In the genomic region with DNA sequence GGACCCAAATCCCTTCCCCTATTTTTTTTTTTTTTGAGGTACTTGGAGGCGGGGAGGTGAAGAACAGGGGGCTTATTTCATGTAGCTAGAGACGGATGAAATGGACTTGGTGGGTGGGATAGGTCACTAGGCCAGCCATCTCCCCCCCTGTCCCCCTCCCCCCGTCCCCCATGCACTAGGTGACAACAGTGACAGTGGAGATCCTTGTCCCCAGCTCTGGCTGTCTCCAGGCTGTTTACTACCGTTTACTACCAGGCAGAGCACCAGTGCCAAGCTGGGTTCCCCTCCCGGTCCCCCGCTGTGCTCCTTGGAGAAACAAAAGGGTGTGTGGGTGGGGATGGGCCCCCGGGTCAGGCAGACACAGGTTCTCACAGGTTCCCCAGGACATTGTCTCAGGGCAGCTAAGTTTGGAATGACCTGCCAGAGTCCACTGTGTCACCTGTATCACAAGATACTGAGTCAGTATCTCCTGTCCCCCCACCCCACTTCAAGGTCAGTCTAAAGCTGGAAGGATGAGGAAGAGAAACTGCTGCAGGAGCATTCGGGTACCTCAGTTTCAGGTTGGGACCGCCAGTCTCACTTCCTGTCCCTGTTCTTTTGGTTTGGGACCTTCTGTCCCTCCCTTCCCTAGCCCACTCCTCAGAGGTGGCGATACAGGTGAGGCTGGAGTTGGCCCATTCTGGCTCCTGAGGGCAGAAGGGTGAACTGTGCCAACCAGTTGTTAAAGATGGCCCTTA, we compare ENCODE assay signal across 9 mouse cellular contexts. TPM values are rescaled to one million over a fixed set of nuclear protein-coding genes. Genes with fewer than 3 reads are reported as not detected.
DNase-seq lines count a peak whose midpoint lies in the region; ATAC-seq and TF ChIP-seq lines count a peak whose summit lies in the region.
"Had no signal": no experiment of that assay in that cellular context is flagged by ENCODE, and none has a peak within 500 bp of the region (broad histone marks: within the 10 kb centered on the region; RNA-seq: fewer than 3 reads in every experiment).

No protein-coding gene starts in this region.

- no peak for TF ChIP-seq CTCF in left cerebral cortex, adult 2 months (IDR thresholded peaks at IDR 0.05)
- no peak for TF ChIP-seq CTCF in intestine, postnatal 0 days (IDR thresholded peaks at IDR 0.05; ENCODE audit: low read depth)

- DNase-seq in left cerebral cortex, adult 2 months (ENCODE audit: extremely low spot score in 1 of 2, low spot score in 2 of 2): no peak
- no peak for DNase-seq in left cerebral cortex, adult 9 months (ENCODE audit: low spot score in 2 of 2)
- no peak for DNase-seq in embryonic facial prominence, embryonic 14.5 days (ENCODE audit: low spot score)
- DNase-seq in thymus, adult 18-20 months: no peak
- no peak for DNase-seq in left cerebral cortex, postnatal 4 days
- DNase-seq in adrenal gland, postnatal 4 days (ENCODE audit: low spot score in 2 of 2): no peak
- DNase-seq: gastrocnemius, postnatal 36 days had no signal

- peak overlapping the region; percentile 57; the same call in 1 of the 2 replicates for H3K9ac ChIP-seq in embryonic facial prominence, embryonic 14.5 days (ENCODE audit: low read depth, low read length)
- no peak overlapping the region for H3K9ac ChIP-seq in intestine, postnatal 0 days (ENCODE audit: low read depth, low read length)
- peak overlapping the region; percentile 58 for H3K9ac ChIP-seq in neural tube, embryonic 15.5 days (replicated peaks)

- WGBS in embryonic facial prominence, embryonic 14.5 days: 31% methylated on average over 7 of the region's 10 CpGs
- 35% methylated on average over 9 of the region's 10 CpGs for WGBS in intestine, postnatal 0 days
- 21% methylated on average over 10 of the region's 10 CpGs for WGBS in neural tube, embryonic 15.5 days

- peak overlapping the region; percentile 65 for H3K27ac ChIP-seq in left cerebral cortex, adult 2 months
- H3K27ac ChIP-seq in embryonic facial prominence, embryonic 14.5 days (replicated peaks; ENCODE audit: low read depth, low read length): no peak overlapping the region
- H3K27ac ChIP-seq in intestine, postnatal 0 days (ENCODE audit: low read depth, low read length): no peak overlapping the region
- H3K27ac ChIP-seq in neural tube, embryonic 15.5 days (replicated peaks): no peak overlapping the region

- peaks cover 4% of the 10 kb centered on the region; the same call in 1 of the 2 replicates for H3K4me1 ChIP-seq in embryonic facial prominence, embryonic 14.5 days (ENCODE audit: control insufficient read depth, insufficient read depth, low read length)
- no peaks in the 10 kb centered on the region; the same call in 1 of the 2 replicates for H3K4me1 ChIP-seq in intestine, postnatal 0 days (replicated peaks; ENCODE audit: control insufficient read depth, insufficient read depth, low read length)
- H3K4me1 ChIP-seq in neural tube, embryonic 15.5 days: peaks cover 12% of the 10 kb centered on the region

- H3K4me2 ChIP-seq in embryonic facial prominence, embryonic 14.5 days (ENCODE audit: low read depth, low read length): peak overlapping the region; percentile 73
- peak overlapping the region; percentile 70 for H3K4me2 ChIP-seq in intestine, postnatal 0 days (replicated peaks; ENCODE audit: low read depth)
- peak overlapping the region; percentile 76 for H3K4me2 ChIP-seq in neural tube, embryonic 15.5 days

- H3K4me3 ChIP-seq in left cerebral cortex, adult 2 months: peak overlapping the region; percentile 54
- peak overlapping the region; percentile 43 for H3K4me3 ChIP-seq in embryonic facial prominence, embryonic 14.5 days (ENCODE audit: low read depth, low read length)
- H3K4me3 ChIP-seq in intestine, postnatal 0 days (ENCODE audit: low read depth, low read length): peak overlapping the region; percentile 34
- peak overlapping the region; percentile 44 for H3K4me3 ChIP-seq in neural tube, embryonic 15.5 days (replicated peaks)

- no peaks in the 10 kb centered on the region for H3K9me3 ChIP-seq in embryonic facial prominence, embryonic 14.5 days (ENCODE audit: control insufficient read depth, low read length)
- no peaks in the 10 kb centered on the region for H3K9me3 ChIP-seq in intestine, postnatal 0 days (ENCODE audit: control insufficient read depth)
- H3K9me3 ChIP-seq in neural tube, embryonic 15.5 days (replicated peaks): no peaks in the 10 kb centered on the region

- peaks cover 22% of the 10 kb centered on the region for H3K27me3 ChIP-seq in embryonic facial prominence, embryonic 14.5 days (replicated peaks; ENCODE audit: control insufficient read depth, insufficient read depth, low read length)
- H3K27me3 ChIP-seq in intestine, postnatal 0 days (replicated peaks; ENCODE audit: control insufficient read depth, insufficient read depth, low read length): 0 out of 2 replicates have a peak, but pooled peaks cover 9% of the 10 kb centered on the region
- peaks cover 12% of the 10 kb centered on the region; the same call in 1 of the 2 replicates for H3K27me3 ChIP-seq in neural tube, embryonic 15.5 days (replicated peaks)

- ATAC-seq in embryonic facial prominence, embryonic 14.5 days (ENCODE audit: low read depth): no peak
- ATAC-seq in intestine, postnatal 0 days: 0 out of 2 replicates have a peak, but pooled peaks have one; percentile 14
- peak; percentile 36; the same call in 1 of the 2 replicates for ATAC-seq in neural tube, embryonic 15.5 days (ENCODE audit: low FRiP score)

- intact Hi-C loops in left cerebral cortex, adult 2 months (cut with DNase I): no loop called here
- intact Hi-C loops in left cerebral cortex, postnatal 4 days (cut with DNase I): loop anchor here (5.0 kb wide), 1 partner anchor 46 kb away; no protein-coding TSS in a partner anchor

- H3K36me3 ChIP-seq in embryonic facial prominence, embryonic 14.5 days (ENCODE audit: control insufficient read depth, insufficient read depth, low read length): no peaks in the 10 kb centered on the region
- H3K36me3 ChIP-seq in intestine, postnatal 0 days (ENCODE audit: control insufficient read depth, insufficient read depth): peaks cover 17% of the 10 kb centered on the region
- H3K36me3 ChIP-seq in neural tube, embryonic 15.5 days: peaks cover 2% of the 10 kb centered on the region; the same call in 1 of the 2 replicates

RNA-seq across cellular contexts. Expression of gene Gpr68, which starts 0.5 kb away (rescaled TPM):
- total RNA-seq in left cerebral cortex, adult 2 months (2021): 10 to 100 TPM; 14.0 to 15.6 TPM
- polyA plus RNA-seq in embryonic facial prominence, embryonic 14.5 days (2014; fragmentation: Nextera tagmentation; extraction: Ambion mirVana): 0.18 and 0.46 TPM in 2 replicates
- polyA plus RNA-seq in intestine, postnatal 0 days (2015; fragmentation: Nextera tagmentation; extraction: Ambion mirVana): 0.31 TPM in 2 replicates
- polyA plus RNA-seq in neural tube, embryonic 15.5 days (2015; fragmentation: Nextera tagmentation; extraction: Ambion mirVana): 7.7 and 10.8 TPM in 2 replicates
- total RNA-seq in left cerebral cortex, postnatal 4 days (2021): 1 to 10 TPM; 5.3 to 6.7 TPM
- 1 to 10 TPM; 2.5 to 2.8 TPM for total RNA-seq in adrenal gland, postnatal 4 days (2021)
